Mouse (Mus musculus): ENCODE data around the gene Btg2.

DNA sequence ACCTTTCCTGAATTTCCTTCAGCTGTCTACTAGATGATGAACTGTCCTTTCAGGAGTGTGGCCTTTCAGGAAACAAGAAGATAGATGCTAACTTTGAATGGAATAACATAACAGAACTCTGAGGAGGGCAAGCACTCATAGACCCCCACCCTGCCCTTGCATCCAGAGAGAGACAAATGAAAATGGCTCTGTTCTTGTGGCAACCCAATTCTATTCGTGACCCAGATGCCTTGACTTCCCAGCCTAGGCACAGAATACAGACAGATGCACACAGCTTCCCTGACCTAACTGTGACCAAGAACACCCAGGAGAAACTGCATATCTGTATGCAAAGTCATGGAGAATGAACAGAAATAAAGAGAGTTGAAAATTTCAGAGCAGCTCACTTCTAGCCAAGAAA, 5.3 kb downstream of the Btg2 start:
- TF ChIP-seq CTCF (IDR thresholded peaks at IDR 0.05; ENCODE audit: borderline replicate concordance, control insufficient read depth, extremely low read depth, insufficient read depth, low read length, poor library complexity) = no peak
- TF ChIP-seq POLR2A (IDR thresholded peaks at IDR 0.05; ENCODE audit: control insufficient read depth, extremely low read depth, insufficient read depth, low read length, poor library complexity) = no peak
